ENCODE assay signal across 20 mouse cellular contexts in the genomic region with DNA sequence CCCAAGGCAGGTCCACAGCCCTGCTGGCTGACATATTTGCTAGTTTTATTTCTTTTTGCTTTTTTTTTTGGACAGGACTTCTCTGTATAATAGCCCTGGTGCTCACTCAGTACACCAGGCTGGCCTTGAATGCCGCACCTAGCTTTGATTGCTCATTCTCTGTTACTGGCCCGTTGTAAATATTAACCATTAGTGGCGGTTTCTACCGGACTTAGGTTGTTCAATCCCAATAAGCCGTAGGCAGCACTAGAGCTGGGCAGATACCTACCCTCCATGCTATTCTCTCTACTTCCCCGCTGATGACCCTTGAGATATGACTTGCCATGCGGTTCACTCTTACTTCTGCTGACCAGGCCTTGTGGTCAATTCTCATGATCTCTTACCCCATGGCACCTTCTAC. TPM values are rescaled to one million over a fixed set of nuclear protein-coding genes. Genes with fewer than 3 reads are reported as not detected.
"Had no signal": no experiment of that assay in that cellular context is flagged by ENCODE, and none has a peak within 500 bp of the region (broad histone marks: within the 10 kb centered on the region; RNA-seq: fewer than 3 reads in every experiment).

No protein-coding gene starts in this region.

- H3K27ac ChIP-seq: liver, embryonic 15.5 days; lung, embryonic 15.5 days; macrophage; midbrain, embryonic 12.5 days; neural tube, embryonic 12.5 days had no signal

- H3K4me3 ChIP-seq: liver, embryonic 15.5 days; lung, embryonic 15.5 days; megakaryocyte, embryonic 14.5 days; midbrain, embryonic 12.5 days; neural tube, embryonic 12.5 days had no signal

- H3K9ac ChIP-seq: liver, embryonic 15.5 days; liver, postnatal 0 days; lung, embryonic 15.5 days; midbrain, embryonic 12.5 days; neural tube, embryonic 12.5 days had no signal

- H3K27me3 ChIP-seq: liver, embryonic 15.5 days; lung, embryonic 15.5 days; megakaryocyte, embryonic 14.5 days; midbrain, embryonic 12.5 days; neural tube, embryonic 12.5 days had no signal

- H3K4me2 ChIP-seq: liver, embryonic 15.5 days; lung, embryonic 15.5 days; midbrain, embryonic 12.5 days; neural tube, embryonic 12.5 days had no signal

- ATAC-seq: liver, postnatal 0 days; lung, postnatal 0 days; midbrain, embryonic 16.5 days had no signal

- DNase-seq: liver, postnatal 0 days; lung, adult 2 months; lung, postnatal 14 days; lung, postnatal 36 days; midbrain, embryonic 14.5 days; right cerebral cortex, postnatal 14 days; thymus, adult 18-20 months; thymus, postnatal 25 days; thymus, postnatal 4 days had no signal

- H3K9me3 ChIP-seq: liver, embryonic 15.5 days; lung, embryonic 15.5 days; megakaryocyte, embryonic 14.5 days; midbrain, embryonic 12.5 days; neural tube, embryonic 12.5 days had no signal

RNA-seq across cellular contexts. Expression of gene Galr3, which starts 37.9 kb away (rescaled TPM):
- total RNA-seq: monocyte, adult 5-6 weeks; neutrophil, adult 5-6 weeks had no signal
- polyA plus RNA-seq: lung, embryonic 15.5 days; macrophage; midbrain, embryonic 12.5 days; midbrain, embryonic 14.5 days; midbrain, embryonic 16.5 days; neural tube, embryonic 12.5 days; neural tube, embryonic 14.5 days had no signal
